In the genomic region with DNA sequence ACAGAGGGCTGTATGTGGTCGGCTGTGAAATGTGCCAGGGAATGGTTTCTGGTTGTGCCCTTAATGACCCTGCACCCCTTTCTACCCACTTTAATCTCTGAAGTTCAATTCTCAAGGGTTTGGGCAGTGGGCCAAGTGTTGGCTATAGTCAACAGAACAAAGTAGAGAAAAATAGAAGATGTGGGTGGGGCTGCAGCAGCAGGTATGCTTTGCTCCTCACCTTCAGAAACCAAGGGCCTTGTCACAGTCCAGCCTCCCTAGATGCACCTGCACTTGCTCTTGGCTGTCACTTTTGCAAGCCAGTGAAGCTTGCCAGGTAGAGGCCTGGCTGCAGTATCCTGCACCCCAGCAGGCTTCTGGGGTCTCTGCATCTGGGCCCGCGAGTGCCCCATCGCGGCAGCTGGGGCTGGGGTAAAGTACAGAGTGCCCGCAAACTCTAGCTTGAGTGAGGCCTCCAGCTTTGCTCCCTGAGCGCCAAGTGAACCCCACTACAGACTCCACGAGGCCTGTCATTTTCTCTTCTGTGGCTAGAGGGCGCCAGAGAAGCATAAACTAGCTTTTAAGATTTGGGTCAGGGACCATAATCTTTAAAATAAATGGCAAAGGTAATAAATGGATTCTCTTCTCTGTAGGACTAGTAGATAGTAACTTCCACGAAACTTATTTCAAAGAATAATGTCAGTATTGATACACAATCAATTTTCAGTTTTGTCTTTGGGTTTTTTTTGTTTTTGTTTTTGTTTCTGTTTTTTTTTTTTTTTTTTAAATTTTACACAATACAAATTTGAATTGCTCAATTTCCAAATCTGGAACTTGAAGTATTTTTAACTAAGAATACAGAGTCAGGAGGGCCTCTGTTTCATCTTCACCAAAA, we compare ENCODE assay signal across 9 mouse cellular contexts. TPM values are rescaled to one million over a fixed set of nuclear protein-coding genes. Genes with fewer than 3 reads are reported as not detected.
A peak's percentile ranks its signal among the peaks of the same experiment; 100 is the strongest.
DNase-seq lines count a peak whose midpoint lies in the region; ATAC-seq and TF ChIP-seq lines count a peak whose summit lies in the region.
"Had no signal": no experiment of that assay in that cellular context is flagged by ENCODE, and none has a peak within 500 bp of the region (broad histone marks: within the 10 kb centered on the region; RNA-seq: fewer than 3 reads in every experiment).

No protein-coding gene starts in this region.

- H3K36me3 ChIP-seq in E14TG2a.4 (ENCODE audit: insufficient read depth, low read length) = no peaks in the 10 kb centered on the region
- no peaks in the 10 kb centered on the region for H3K36me3 ChIP-seq in lung, embryonic 14.5 days (ENCODE audit: insufficient read depth)
- H3K36me3 ChIP-seq: limb, embryonic 12.5 days had no signal

- peak overlapping the region; percentile 51; the same call in 1 of the 2 replicates for H3K4me3 ChIP-seq in E14TG2a.4 (replicated peaks; ENCODE audit: low read length)
- H3K4me3 ChIP-seq in lung, embryonic 14.5 days (ENCODE audit: low read depth, low read length) = no peak overlapping the region
- H3K4me3 ChIP-seq: limb, embryonic 12.5 days had no signal

- H3K9me3 ChIP-seq in E14TG2a.4 (ENCODE audit: low read length) = peaks cover 10% of the 10 kb centered on the region
- H3K9me3 ChIP-seq in lung, embryonic 14.5 days (ENCODE audit: low read depth, low read length) = no peaks in the 10 kb centered on the region
- H3K9me3 ChIP-seq: limb, embryonic 12.5 days had no signal

- DNase-seq in cerebellum, postnatal 4 days (ENCODE audit: low spot score in 2 of 2) = peak; percentile 53 to 69
- peak; percentile 55 to 68 for DNase-seq in heart, adult 9 months (ENCODE audit: low spot score in 2 of 2)
- DNase-seq in kidney, postnatal 25 days = peak; percentile 81 to 93
- peak; percentile 92 for DNase-seq in lung, embryonic 14.5 days
- DNase-seq in right cerebral cortex, postnatal 14 days = peak; percentile 74
- DNase-seq in yolk sac, embryonic 10.5 days (ENCODE audit: low spot score) = peak; percentile 25

- peaks cover 17% of the 10 kb centered on the region for H3K4me1 ChIP-seq in E14TG2a.4 (replicated peaks; ENCODE audit: low read depth, low read length)
- no peaks in the 10 kb centered on the region; the same call in 1 of the 2 replicates for H3K4me1 ChIP-seq in lung, embryonic 14.5 days (ENCODE audit: insufficient read depth)

- H3K27ac ChIP-seq in lung, embryonic 14.5 days (ENCODE audit: low read depth) = no peak overlapping the region
- H3K27ac ChIP-seq: limb, embryonic 12.5 days had no signal

- TF ChIP-seq CTCF in E14TG2a.4 (conservative IDR thresholded peaks at IDR 0.05; ENCODE audit: low read length) = peak; percentile 90
- peak; percentile 76 for TF ChIP-seq CTCF in lung, embryonic 14.5 days (IDR thresholded peaks at IDR 0.05; ENCODE audit: low read depth)

- H3K4me2 ChIP-seq in lung, embryonic 14.5 days = 0 out of 2 replicates have a peak overlapping the region, but pooled peaks have one; percentile 25
- H3K4me2 ChIP-seq: limb, embryonic 12.5 days had no signal

- 6% methylated on average over 10 of the region's 10 CpGs for WGBS in lung, embryonic 14.5 days

- no peak overlapping the region for H3K9ac ChIP-seq in lung, embryonic 14.5 days
- H3K9ac ChIP-seq: limb, embryonic 12.5 days had no signal

- no peaks in the 10 kb centered on the region for H3K27me3 ChIP-seq in E14TG2a.4 (ENCODE audit: insufficient read depth, low read length)
- H3K27me3 ChIP-seq in lung, embryonic 14.5 days (ENCODE audit: insufficient read depth, low read length) = no peaks in the 10 kb centered on the region
- H3K27me3 ChIP-seq: limb, embryonic 12.5 days had no signal

- peak; percentile 22 for ATAC-seq in activated CD4-positive, CD25-positive, alpha-beta regulatory T cell, adult 4 months
- ATAC-seq in lung, embryonic 14.5 days (ENCODE audit: insufficient read depth) = no peak

RNA-seq across cellular contexts. Expression of gene Cln5, which starts 4.5 kb away (rescaled TPM):
- 10 to 100 TPM; 15.5 to 19.6 TPM for polyA plus RNA-seq in activated CD4-positive, CD25-positive, alpha-beta regulatory T cell, adult 4 months (2017; shearing (Covaris generic))
- 31.2 and 34.4 TPM in 2 replicates for polyA plus RNA-seq in lung, embryonic 14.5 days (2014; fragmentation: Nextera tagmentation; extraction: Ambion mirVana)

RNA-seq across cellular contexts. Expression of gene Acod1, which starts 18.8 kb away (rescaled TPM):
- polyA plus RNA-seq in activated CD4-positive, CD25-positive, alpha-beta regulatory T cell, adult 4 months (2017; shearing (Covaris generic)) = not detected
- polyA plus RNA-seq in lung, embryonic 14.5 days (2014; fragmentation: Nextera tagmentation; extraction: Ambion mirVana) = not detected in 2 replicates
- polyA plus RNA-seq: limb, embryonic 12.5 days had no signal

RNA-seq across cellular contexts. Expression of gene Fbxl3, which starts 33.8 kb away (rescaled TPM):
- polyA plus RNA-seq in activated CD4-positive, CD25-positive, alpha-beta regulatory T cell, adult 4 months (2017; shearing (Covaris generic)) = 10 to 100 TPM; 26.5 to 31.1 TPM
- 33.5 and 33.7 TPM in 2 replicates for polyA plus RNA-seq in lung, embryonic 14.5 days (2014; fragmentation: Nextera tagmentation; extraction: Ambion mirVana)

Comparison
In these comparisons a context has a peak if more than half of its experiments do, and no peak if none do; other contexts are left out.
1. DNase-seq: peak in every context shown above with its lines; median percentile 92 in lung, embryonic 14.5 days; 87 in kidney, postnatal 25 days; 74 in right cerebral cortex, postnatal 14 days; 62 in heart, adult 9 months; 61 in cerebellum, postnatal 4 days; 25 in yolk sac, embryonic 10.5 days.